Mouse (Mus musculus): Measurements from ENCODE around the gene Camsap1.

Gene Camsap1

DNA sequence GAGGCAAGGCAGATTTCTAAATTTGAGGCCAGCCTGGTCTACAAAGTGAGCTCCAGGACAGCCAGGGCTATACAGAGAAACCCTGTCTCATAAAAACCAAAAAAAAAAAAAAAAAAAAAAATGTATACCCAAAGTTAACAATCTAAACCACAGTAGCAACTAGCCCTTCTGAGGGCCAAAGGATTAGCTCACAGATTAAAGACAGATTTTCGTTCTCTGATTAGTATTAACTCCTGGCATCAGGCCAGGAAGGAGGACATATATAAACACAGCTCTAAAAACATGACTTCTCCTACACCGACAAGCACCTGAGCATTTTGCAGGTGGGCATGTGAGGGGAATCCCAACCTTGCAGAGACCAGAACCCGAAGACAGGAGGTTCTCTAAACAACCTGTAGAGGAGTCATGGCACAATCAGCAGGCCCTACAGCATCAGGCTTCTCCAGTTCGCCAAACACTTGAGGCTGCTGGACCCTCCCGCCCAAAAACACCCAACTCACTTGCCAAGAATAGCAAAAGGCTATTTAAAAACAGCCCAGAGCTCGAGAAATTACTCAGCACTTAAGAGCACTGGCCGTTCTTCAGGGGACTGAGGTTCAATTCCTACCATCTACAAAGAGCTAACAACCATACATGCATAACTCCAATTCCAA lies 5.4 kb downstream of the Camsap1 start:
- DNase-seq = no peak

DNA sequence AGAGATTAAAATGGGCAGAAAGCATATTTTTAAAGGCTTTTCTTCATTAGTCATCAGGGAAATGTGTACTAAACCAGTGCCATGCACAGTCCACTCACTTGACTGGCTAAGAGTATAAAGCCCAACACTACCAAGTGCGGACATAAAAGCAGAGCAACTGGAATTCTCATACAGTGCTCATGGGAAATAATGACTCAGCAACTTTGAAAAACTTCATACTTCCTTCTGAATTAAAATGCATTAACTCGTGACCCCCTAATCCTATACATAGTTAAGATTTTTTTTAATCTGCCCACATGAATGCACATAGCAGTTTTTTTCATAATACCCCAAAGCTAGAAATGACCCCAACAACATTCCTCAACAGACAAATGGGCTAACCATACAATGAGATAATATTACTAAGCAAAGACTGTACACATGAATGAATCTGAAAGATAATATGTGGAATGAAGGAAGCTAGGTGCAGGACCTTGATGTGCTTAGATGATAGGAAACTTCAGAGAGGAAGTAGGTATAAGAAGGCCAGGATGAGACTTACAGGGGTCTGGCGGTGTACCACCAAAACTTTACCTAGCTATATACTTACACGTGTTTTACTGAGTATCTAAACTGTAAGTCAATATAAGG lies 7.8 kb downstream of the Camsap1 start:
- DNase-seq = no peak

DNA sequence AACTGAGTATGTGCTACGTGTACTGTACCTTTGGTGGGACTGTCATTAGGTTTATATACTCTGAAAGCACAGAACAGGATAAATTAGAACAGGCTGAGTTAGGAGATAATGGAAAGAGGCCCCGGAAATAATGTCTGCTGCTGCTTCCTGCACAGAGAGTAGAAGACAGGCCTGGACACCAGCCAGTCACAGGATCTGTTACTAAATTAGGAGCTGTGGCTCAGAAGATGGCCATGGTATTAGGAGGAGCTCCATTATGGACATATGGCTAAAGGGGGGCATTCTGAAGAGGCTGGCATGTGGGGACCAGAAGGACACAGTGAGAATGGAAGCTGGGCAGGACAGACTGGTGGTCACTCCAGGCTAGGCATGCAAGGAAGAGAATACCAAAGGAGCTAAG lies 12.7 kb downstream of the Camsap1 start:
- DNase-seq = no peak

DNA sequence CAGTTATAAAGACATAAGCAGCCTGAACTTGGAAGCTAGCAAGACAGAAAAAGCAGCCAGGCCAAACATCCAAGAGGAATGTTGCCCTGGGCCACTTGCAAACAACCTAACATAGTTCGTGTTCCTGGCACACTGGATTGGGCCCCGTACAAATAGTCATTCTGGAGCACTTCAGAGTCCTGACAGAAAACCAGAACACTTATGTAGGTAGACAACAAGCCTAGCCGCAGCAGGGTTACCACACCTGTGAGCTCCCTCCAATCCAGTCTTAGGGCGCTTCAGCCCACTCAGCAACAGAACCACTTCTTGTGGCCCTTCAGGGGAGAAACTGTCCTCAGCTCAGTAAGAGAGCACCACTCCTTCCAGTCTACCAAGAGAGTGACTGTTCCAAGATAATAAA lies 13.8 kb downstream of the Camsap1 start:
- no peak for DNase-seq

DNA sequence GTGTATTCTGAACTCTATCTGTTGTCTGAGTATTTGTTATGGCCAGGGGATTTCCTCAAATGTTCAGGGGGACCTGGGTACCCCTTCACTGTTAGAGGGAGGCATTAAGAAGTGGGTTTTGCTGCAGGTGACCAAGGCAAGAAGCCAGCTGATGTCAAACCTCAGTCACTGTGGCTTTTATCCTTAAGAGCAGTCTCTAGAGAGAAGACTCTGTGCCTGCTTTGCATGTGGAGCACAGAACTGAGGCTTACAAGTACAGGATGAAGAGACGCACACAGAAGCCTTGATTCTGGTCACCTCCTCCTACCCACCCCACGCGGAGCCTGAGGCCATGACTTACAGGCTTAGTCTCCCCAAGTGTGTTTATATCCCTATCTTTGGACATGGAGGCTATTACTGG lies 33.8 kb downstream of the Camsap1 start:
- DNase-seq = no peak

DNA sequence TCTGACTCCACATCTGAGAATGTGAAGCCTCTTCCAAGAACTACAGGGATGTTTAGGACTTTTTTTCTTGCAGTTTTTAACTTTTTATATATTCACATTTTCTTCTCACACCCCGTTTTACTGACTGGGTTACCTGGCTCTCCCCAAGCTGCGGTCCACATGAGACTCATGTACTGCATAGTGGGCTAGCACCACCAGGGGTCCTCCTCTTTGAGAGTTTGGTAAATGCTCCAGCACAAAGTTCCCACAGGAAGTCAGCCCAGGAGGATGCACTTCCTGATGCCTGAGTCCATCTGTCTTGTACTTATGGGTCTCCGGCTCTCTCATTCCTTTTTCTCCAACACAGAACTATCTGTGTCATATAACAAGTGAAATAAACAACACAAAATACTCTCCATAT lies 35.1 kb downstream of the Camsap1 start:
- peak; percentile 55 for DNase-seq

DNA sequence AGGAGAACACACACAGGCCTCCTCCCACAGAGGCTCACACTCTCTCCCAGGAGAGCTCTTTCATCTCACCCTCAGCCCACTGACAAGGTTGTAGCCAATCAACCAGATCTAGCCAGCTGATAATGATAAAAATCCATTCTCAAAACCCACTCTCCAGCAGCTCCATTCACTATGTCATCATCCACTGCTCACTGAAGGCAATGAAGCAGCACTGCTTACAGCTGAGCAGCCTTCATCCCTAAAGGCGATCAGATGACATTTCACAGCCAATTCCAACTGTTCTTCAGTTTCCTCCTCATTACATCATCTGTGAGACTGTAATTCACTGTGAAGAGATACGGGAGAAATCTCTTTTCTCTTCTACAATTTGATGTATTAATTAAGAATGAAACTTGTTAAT lies 39.3 kb downstream of the Camsap1 start:
- no peak for DNase-seq

DNA sequence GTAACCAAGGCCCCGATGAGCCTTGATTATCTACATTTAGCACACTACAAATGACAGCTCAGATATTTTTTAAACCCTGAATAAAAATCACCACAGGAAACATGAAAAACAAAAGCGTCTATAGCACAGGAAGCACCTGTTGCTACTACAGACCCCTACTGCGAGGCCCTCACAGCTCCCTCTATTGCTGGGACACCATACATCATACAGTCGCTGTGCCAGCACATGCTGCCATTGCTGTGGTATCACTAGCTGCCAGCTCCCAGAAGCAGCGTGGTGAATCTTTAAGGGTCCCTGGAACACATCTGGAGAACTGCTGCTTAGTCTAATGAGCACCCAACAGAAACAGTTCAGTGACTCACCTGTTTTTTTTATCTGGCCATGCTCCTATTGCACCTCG lies 42.6 kb downstream of the Camsap1 start:
- no peak for DNase-seq

DNA sequence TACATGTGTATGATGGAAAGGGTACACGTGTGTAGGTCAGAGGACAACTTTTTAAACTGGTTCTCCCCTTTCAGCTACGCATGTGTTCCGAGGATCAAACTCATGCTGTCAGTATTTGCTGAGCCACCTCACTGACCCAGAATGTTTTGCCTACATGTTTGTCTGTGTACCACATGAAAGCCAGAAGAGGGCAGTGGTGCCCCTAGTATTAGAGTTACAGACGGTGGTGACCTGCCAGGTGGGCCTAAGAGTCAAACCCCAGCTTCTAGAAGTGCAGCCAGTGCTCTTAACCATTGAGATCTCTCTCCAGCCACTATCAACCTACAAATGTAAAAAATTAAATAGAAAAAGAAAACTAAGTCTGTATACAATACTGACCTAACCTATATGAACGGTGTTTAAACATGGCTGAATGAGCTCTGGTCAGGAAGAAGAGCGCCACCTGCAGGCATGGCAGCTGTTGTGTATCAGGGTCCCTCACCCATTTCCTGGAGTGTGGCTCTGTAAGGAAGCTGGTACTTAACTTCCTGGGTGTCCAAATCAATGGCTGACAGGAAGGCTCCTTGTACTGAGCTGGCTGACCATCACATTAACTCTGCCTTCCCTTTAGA lies 51.7 kb downstream of the Camsap1 start:
- peak; percentile 32 for DNase-seq

DNA sequence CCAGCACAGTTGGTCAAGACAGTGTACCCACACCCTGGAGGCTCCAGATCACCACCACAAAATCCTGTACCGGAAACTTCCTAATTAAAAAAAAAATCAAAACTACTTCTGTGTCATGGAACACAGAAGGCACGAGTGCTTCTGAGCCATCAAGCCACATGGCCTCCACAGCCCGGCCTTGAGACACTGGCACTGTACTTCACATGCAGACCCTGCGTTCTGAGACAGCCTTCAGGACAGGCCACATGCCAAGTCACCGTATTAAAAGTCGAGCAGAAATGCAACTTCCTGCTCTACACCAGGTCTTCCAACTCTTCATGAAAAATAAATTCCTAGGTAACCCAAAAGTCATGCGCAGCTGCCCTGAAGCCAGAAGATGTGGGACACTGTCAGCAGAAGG lies 55.3 kb downstream of the Camsap1 start:
- no peak for DNase-seq

DNA sequence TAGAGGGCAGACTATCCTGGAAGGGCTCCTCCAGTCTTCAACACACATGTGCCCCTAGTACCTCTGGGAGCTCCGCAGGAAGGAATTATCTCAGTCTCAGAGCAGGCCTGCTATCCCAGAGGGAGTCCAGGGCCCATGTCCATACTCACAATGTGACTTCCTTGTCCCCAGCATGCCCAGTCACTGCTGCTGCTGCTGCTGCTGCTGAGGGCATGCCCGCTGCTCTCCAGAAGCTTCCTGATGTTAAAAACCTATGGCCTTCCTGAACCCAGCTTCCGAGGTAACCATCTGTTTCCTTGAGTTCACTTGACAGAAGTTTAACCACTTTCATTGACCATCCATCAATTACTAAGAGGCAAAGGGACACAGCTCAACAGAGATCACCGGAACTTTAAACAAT lies 58.1 kb downstream of the Camsap1 start:
- DNase-seq = no peak

DNA sequence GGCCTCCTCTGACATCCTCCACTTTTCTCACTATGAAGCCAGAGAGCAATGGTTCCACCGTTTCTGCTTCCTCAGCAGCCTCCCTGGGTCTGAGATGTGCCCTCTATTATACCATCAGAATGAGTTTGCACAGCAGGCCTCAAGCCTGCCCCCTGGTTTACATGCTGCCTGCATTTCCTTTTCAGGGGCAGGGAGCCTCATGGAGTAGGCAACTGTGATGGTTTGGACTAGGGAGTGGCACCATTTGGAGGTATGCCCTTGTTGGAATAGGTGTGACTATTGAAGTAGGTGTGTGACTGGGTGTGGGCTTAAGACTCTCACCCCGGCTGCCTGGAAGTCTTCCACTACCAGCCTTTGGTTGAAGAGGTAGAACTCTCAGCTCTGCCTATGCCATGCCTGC lies 59.3 kb downstream of the Camsap1 start:
- DNase-seq = no peak

DNA sequence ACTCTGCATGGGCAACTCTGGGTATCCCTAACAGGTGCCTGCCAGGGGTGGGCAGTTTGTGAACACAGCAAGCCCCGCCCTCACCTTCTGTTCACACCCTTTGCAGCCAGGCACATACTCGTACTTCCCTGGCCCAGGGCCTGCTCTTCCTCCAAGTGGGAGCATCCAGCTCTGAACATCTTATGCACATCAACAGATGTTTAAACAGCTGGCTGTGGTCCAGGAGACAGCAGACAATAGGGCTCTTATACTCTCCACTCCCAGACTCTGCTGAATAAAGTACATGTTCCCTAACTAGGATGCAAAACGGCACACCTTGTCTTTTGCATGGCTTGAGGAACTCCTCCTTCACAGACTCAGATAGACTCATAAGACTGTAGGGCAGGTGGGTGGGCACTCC lies 63.1 kb downstream of the Camsap1 start:
- DNase-seq = no peak

DNA sequence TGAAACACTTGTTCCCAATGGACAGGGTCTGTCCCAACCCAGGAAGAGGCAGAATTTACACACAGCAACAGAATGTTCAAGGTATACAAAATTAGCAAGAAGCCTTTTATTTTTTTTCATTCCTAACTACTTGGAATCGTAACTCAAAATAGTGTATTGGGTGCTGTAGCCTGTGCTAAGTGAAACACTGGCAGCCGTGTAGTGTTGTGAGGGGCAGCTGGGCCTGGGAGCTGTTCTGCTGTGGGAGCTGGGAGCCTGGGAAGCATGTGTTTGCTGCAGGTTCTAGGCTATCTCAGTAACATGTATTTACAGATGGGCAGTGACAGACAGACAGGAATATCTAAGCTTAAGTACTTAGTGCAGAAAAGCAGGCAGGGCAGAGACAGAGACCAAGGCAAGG lies 64.7 kb downstream of the Camsap1 start:
- no peak for DNase-seq

DNA sequence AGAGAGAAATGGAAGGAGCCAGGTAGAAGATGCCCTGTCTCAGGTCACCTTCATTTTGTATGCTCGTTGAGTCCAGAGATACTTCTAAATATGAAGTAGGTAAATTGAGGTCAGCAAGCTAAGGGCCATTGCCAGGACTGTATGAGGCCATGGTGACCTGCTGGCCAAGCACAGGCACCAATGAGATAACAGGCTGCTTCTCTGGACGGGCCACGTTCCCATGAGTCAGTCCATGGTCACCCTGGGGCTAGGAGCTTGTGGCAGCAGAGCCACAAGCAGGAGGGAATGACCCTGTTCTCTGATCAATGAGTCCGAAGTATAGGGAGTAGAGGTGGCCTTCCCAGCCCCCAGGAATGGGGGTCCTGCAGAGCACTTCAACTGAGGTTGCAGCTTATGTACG lies 68.3 kb downstream of the Camsap1 start:
- no peak for DNase-seq

DNA sequence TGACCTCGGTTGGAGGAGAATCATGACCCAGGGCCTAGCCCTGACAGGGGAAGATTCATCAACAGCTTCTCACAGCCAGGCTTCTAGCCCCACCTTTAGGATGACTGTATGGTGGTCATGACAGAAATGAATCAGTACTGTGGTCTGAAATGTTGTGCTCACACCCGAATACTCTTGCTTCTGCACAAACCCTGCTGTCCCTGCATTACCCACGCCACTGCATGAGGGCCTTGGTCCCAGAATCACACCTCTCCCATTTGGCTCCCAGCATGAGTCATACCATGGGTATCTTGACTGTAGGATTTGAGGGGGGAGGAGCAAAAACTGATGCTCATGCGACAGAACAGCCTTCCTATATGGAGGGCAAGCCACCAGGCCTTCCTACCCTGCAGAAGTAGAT lies 68.9 kb downstream of the Camsap1 start:
- no peak for DNase-seq

DNA sequence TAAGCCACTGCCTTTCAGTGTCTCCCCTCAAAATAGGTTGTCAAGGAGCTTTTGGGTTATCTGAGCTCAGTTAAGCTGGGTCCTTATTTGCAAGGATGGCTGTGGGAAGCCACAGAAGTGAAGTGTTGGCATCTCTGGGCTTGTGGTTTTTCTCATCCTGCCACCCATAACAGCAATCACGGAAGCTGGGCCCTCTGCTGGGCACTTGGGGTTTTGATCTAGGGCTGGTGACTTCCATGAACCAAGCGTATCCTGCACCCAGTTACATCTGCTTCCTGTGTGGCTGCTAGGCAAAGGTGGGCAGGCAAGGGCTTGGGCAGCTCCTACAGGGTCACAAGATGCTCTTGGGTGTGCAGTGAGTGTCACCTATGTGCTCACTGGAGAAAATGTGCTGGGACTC lies 69.8 kb downstream of the Camsap1 start:
- DNase-seq = no peak

DNA sequence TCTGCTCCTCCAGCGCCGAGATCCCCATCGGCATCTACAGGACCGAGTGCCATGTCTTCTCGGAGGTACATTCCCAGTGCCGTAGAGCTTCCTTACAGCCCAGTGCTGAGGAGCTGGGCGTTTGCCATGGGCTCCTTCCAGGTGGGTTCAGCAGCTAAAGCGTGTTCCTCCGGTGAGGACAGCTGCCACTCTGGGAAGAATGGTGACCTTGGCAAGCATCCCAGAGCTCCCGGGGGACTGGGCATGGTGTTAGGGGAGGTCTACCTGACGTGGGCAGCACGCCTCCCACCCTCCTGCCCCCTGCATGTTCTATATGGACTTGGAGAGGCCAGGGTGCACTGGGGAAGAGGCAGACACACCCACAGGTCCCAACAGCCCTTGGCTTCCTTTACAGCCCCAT lies 73.2 kb downstream of the Camsap1 start:
- no peak for DNase-seq

DNA sequence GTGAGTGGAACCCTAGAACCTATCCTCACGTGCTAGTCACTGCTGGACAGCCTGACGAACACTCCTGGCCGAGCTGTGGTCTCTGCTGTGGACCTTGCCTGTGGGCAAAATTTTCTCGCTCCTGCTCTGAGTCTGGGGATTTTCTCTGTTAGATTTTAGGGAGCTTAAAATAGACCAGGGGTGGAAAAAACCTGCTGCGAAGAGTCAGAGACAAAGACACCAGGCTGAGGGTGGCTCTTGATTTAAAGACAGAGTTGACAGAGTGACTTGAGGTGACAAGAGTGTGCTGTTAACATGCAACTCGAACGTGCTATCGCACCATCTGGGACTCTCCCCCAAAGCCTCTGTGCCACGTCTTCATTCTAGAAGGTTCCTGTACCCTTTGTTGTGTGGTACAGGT lies 84.1 kb downstream of the Camsap1 start:
- no peak for DNase-seq

DNA sequence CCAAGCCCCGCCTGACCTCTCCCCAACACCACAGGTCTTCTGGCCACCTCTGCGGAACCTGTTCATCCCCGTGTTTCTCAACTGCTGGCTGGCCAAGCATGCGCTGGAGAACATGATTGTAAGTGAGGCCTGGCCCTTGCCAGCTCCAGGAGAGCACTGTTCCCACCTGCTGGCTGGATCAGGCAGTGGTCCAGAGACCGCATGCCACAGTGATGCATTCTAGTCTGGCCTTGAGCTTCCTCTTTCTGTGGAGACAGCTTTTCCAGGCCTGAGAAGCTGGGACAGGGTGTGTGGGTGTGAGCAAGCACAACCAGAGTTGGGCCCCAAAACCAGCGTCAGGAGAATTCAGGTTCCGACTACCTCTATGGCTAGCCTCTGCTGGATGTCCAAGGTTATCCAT lies 90.6 kb downstream of the Camsap1 start:
- no peak for DNase-seq

DNA sequence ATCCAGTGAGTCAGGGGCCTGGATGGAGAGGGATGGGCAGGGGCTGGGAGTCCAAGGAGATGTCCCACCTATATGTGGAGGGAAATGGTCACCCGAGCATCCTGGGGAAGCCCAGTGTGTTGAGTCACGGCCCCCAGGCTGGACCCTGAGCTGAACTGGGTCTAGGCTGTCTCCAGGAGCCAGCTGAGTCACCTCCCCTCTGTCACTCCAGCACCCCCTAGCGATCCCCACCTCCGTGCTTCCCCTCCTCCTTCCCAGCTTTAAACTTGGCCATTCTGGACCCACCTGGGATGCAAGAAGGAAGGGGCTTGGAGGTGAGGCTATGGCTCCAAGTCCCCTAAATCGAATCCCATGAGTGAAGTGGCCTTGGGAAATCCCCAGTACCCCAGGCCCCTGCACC lies 94.9 kb downstream of the Camsap1 start:
- no peak for DNase-seq

DNA sequence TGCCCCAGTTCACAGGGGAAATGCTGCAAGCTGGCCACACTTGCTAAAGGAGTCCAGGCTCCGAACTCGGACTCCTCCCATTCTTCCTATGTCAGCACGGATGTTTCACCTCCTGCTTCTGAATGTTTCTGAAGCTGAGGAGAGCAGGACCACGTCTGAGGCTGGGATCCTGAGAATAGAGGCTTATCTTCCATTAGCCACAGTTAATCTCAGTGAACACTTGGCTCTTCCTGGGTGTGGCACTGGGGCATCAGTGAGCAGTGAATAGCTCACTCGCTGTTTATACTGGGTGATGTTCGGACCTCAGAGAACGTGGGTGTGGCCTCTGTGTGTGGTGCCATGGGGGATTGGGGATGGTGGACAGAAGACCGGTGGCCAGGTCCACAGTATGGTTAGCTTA lies 95.9 kb downstream of the Camsap1 start:
- no peak for DNase-seq

DNA sequence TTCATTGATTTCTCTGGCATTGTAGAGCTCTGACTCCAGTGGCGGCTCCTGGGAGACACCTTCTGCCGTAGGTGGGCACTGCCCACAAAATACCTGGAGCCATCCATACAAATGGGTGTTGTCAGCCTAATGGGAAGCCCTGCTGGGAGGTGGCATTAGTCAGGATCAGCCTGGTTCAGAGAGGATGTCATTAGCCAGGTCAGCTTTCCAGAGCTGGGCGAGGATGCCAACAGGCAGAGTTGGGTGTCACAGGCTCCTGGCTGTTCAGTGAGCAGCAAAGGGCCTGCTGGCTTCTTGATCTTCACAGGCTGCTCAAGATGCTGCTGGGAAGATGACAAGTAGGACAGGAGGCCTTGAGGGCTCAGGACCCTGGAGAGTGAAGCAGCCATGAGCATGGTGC lies 98.3 kb downstream of the Camsap1 start:
- DNase-seq = no peak

DNA sequence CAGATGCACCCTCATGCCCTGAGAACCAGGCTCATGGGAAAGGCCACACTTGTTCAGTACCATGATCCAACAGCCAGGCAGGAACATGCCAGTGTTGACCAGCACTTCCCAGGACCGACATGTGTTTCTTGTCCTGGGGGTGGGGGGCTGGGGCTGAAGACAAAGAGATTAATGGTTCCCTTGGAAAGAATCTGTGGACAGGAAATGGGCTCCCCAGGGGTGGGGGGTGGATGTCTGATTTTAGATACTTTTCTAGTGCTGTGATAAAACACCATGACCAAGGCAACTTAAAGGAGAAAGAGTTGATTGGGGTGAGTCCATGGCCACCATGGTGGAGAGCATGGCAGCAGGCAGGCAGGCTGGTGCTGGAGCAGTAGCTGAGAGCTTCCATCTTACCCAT lies 100.8 kb downstream of the Camsap1 start:
- peak; percentile 21 for DNase-seq

DNA sequence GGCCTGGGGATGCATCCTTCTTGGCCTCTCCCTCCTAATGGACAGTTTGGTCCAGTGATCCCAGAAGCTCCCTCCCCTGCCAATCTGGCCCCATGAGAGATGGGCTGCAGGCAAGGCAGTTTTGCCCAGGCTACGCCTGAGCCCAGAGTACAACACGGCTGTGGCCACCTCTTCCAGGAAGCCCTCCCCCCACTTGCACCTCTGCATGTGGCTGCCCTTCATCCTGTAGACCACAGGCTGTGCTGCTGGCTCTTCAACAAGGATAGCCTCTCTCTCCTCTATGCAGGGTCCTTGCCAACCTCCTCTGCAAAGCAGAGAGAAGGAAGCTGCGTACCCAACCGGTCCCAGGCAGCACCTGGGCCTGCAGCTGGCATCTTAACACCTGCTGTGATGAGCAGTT lies 104.0 kb downstream of the Camsap1 start:
- DNase-seq = no peak

Measured in kidney, postnatal 14 days (tissue).